Mouse (Mus musculus) stomach, postnatal 0 days (tissue): ENCODE data around the gene 4933430I17Rik. TPM values are rescaled to one million over a fixed set of nuclear protein-coding genes. Genes with fewer than 3 reads are reported as not detected.

Source experiments
- ATAC-seq: fragments of 200-750 bp; cut with Nextera tagmentation; 2 replicates; pipeline ENCODE4 v1.8.0; 2017; ENCODE audit not compliant: low FRiP score, low TSS enrichment
- DNase-seq: peaks from one replicate; pipeline ENCODE4 v3.0.0-alpha.2; 2016; ENCODE audit warnings: low spot score
- H3K27ac ChIP-seq: fragments of 300-500 bp; sonication (generic); replicated peaks from 2 replicates; pipeline ENCODE4 v1.5.1; 2014; ENCODE audit warnings: mild to moderate bottlenecking, control low read depth
- H3K27me3 ChIP-seq: fragments of 300-500 bp; sonication (generic); 2 replicates; pipeline ENCODE4 v1.6.1; 2014; ENCODE audit warnings: low read length; ENCODE audit not compliant: control insufficient read depth, insufficient read depth
- H3K36me3 ChIP-seq: fragments of 300-500 bp; sonication (generic); 2 replicates; pipeline ENCODE4 v1.6.1; 2014; ENCODE audit warnings: low read length, mixed read lengths; ENCODE audit not compliant: control insufficient read depth, insufficient read depth
- H3K4me1 ChIP-seq: fragments of 300-500 bp; sonication (generic); replicated peaks from 2 replicates; pipeline ENCODE4 v1.6.1; 2014; ENCODE audit warnings: antibody characterized with exemption; ENCODE audit not compliant: control insufficient read depth, insufficient read depth
- H3K4me2 ChIP-seq: fragments of 300-500 bp; sonication (generic); replicated peaks from 2 replicates; pipeline ENCODE4 v1.6.1; 2014; ENCODE audit warnings: low read depth, mild to moderate bottlenecking, control low read depth, moderate library complexity
- H3K4me3 ChIP-seq: fragments of 300-500 bp; sonication (generic); 2 replicates; pipeline ENCODE4 v1.5.1; 2014; ENCODE audit warnings: low read depth, low read length, control low read depth
- H3K9ac ChIP-seq: fragments of 300-500 bp; sonication (generic); 2 replicates; pipeline ENCODE4 v1.6.1; 2014; ENCODE audit warnings: mild to moderate bottlenecking, low read length, control low read depth, mixed read lengths
- H3K9me3 ChIP-seq: fragments of 300-500 bp; sonication (generic); 2 replicates; pipeline ENCODE4 v1.6.1; 2016; ENCODE audit warnings: low read length; ENCODE audit not compliant: control insufficient read depth
- CTCF ChIP-seq: IDR thresholded peaks from 2 replicates; pipeline ENCODE4 v1.5.1; 2016; ENCODE audit warnings: antibody characterized with exemption, low read depth, mild to moderate bottlenecking, moderate library complexity
- EP300 ChIP-seq: optimal IDR thresholded peaks from 2 replicates; pipeline ENCODE3; 2016; ENCODE audit warnings: antibody characterized with exemption
- WGBS: fragments of 180-500 bp; shearing (Covaris S2); extraction: QIAGEN DNeasy Blood & Tissue Kit; methylation state at CpG from one replicate; pipeline ENCODE4 v1.1.7; 2014; 5-methylcytosine and 5-hydroxymethylcytosine counted together
- polyA plus RNA-seq: library from polyadenylated mRNA; unstranded; fragments of >200 nt; fragmentation: Nextera tagmentation; extraction: Ambion mirVana; gene quantifications from 2 replicates; pipeline ENCODE4 v1.2.1, GENCODE M21; 2015

4933430I17Rik gene
- polyA plus RNA-seq, 1 experiment from 2014 or later, result 0.18 TPM

DNA sequence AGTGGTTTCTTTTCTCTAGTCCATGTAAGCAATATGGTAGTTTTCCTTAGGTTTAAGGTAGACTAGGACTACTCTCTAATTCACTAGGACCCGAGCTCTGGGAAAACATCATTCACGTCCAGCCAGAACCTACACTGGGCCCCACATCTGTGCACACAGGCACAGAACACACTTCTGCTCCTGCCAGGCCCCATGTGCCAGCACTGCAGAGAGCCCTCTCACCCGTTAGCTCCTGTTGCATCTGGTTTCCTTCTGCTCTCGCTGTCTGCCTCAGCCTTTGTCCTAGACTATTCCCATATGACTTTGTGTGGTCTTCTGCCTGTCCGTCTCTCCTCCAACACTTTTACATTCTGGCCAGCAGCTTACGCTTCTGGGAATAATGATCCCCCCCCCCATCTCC is 8.6 kb downstream of the 4933430I17Rik start:
- DNase-seq, result no peak
- H3K27ac ChIP-seq, result no peak overlapping the region
- H3K4me2 ChIP-seq, result no peak overlapping the region
- no peaks in the 10 kb centered on the region for H3K9me3 ChIP-seq
- 67% methylated on average over 6 of the region's 6 CpGs for WGBS
- no peaks in the 10 kb centered on the region for H3K36me3 ChIP-seq
- no peak for ATAC-seq
- TF ChIP-seq CTCF (no peak), EP300 (no peak)
- no peaks in the 10 kb centered on the region for H3K27me3 ChIP-seq
- no peak overlapping the region for H3K9ac ChIP-seq
- no peaks in the 10 kb centered on the region for H3K4me1 ChIP-seq
- no peak overlapping the region for H3K4me3 ChIP-seq

GRCm38 (mm10) chr4:62541802-62542201 is 16.6 kb downstream of the 4933430I17Rik start:
- Histone ChIP-seq H3K9ac (no peak overlapping the region), H3K4me1 (no peaks in the 10 kb centered on the region), H3K4me3 (no peak overlapping the region), H3K36me3 (no peaks in the 10 kb centered on the region), H3K9me3 (no peaks in the 10 kb centered on the region), H3K27ac (no peak overlapping the region), H3K27me3 (no peaks in the 10 kb centered on the region), H3K4me2 (no peak overlapping the region)
- ATAC-seq (no peak), DNase-seq (no peak)
- TF ChIP-seq CTCF (no peak), EP300 (no peak)
- WGBS, result 68% methylated on average over 3 of the region's 3 CpGs

DNA sequence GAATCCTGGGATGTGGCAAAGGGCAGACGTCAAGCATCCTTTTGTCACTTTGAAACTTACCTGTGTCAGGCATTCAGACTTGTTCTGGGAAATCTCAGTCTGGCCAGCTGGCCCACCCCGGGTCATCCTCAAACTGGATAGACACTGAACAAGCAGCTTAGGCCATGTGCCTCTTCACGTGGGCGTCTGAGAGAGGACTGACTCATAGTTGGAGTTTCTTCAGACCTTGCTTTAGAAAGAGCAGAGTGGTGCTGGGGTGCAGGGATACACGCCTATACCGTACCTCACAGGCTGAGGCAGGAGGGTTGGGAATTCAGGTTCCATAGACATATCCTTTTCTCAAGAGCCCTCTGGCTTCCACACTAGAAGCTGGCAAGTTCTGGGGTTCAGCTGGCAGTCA is 18.6 kb downstream of the 4933430I17Rik start:
- DNase-seq, result no peak
- no peak overlapping the region for H3K4me2 ChIP-seq

DNA sequence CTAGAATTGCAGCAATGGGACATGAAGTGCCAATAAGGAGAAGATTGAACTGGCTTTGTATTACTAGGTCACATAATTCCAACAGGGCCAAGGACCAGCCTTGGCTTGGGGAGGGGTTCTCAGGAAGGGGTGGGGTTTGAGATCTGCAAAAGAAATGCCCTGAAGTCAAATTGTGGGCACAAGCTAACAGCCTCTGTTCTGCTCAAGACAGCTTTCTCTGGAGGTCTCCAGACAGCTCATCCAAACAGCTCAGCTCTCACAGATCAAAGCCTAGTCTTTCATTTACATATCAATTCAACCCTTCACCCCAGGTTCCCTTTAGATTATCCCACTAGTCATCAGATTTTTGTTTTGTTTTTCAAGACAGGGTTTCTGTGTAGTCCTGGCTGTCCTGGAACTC is 19.6 kb downstream of the 4933430I17Rik start:
- Histone ChIP-seq H3K27ac (no peak overlapping the region), H3K9ac (no peak overlapping the region), H3K4me1 (no peaks in the 10 kb centered on the region), H3K4me3 (no peak overlapping the region), H3K27me3 (no peaks in the 10 kb centered on the region), H3K9me3 (no peaks in the 10 kb centered on the region), H3K36me3 (no peaks in the 10 kb centered on the region), H3K4me2 (no peak overlapping the region)
- no peak for TF ChIP-seq EP300
- DNase-seq, result no peak
- ATAC-seq, result no peak

More for the DNA sequence above, 18.6 kb downstream of the 4933430I17Rik start:
- no peak for TF ChIP-seq EP300
- no peak for TF ChIP-seq CTCF
- Histone ChIP-seq H3K4me1 (no peaks in the 10 kb centered on the region), H3K36me3 (no peaks in the 10 kb centered on the region), H3K9ac (no peak overlapping the region), H3K9me3 (no peaks in the 10 kb centered on the region), H3K4me3 (no peak overlapping the region), H3K27ac (no peak overlapping the region), H3K27me3 (no peaks in the 10 kb centered on the region)
- no peak for ATAC-seq
- WGBS, result 90% methylated on average over 6 of the region's 6 CpGs

DNA sequence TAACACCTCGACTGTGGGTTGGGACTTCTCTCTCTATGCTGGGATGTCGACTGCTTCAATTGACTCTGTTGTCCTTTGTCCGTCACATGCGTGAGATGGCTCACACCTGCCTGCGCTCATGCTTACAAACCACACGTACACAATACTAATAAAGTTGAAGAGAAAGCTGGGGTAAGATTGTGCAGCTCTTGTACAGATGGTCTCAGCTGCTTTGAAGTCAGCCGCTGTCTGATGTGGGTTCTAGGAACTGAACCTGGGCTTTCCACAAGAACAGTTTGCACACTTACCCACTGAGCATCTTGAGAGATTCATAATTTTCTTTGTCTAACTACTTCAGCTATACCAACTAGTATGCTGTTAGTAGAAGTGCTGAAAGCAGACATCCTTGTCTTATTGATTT is 26.8 kb downstream of the 4933430I17Rik start:
- Histone ChIP-seq H3K27ac (no peak overlapping the region), H3K27me3 (no peaks in the 10 kb centered on the region), H3K4me2 (no peak overlapping the region), H3K4me3 (no peak overlapping the region), H3K9ac (no peak overlapping the region), H3K4me1 (no peaks in the 10 kb centered on the region), H3K9me3 (no peaks in the 10 kb centered on the region), H3K36me3 (no peaks in the 10 kb centered on the region)
- DNase-seq (no peak), ATAC-seq (no peak)
- TF ChIP-seq CTCF (no peak), EP300 (no peak)
- 76% methylated on average over 7 of the region's 7 CpGs for WGBS

DNA sequence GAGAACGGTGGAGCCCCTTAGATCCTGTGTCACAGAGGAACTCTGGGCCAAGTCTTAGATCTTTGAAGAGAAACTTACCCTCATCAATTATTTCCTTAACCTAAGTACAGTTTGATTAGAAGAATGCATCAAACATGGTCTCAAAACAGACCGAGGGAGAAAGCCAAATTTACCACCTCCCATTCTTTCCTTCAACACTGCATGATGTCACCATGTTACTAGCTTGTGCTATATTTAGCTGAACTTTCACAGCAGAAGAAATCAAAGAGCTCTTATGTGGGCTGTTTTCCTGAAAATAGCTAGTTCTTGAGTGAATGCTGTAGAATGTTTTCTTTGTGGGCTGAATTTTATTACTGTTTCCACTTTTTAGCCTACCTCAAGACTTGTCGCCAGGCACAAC is 32.3 kb downstream of the 4933430I17Rik start:
- Histone ChIP-seq H3K9ac (no peak overlapping the region), H3K36me3 (no peaks in the 10 kb centered on the region), H3K4me3 (no peak overlapping the region), H3K27ac (no peak overlapping the region), H3K27me3 (no peaks in the 10 kb centered on the region), H3K4me2 (no peak overlapping the region), H3K4me1 (no peaks in the 10 kb centered on the region), H3K9me3 (no peaks in the 10 kb centered on the region)
- no peak for DNase-seq
- no peak for ATAC-seq
- 56% methylated on average over 3 of the region's 3 CpGs for WGBS
- TF ChIP-seq CTCF (no peak), EP300 (no peak)
